Mouse (Mus musculus): ENCODE measurements around the gene Tex29.
"Not testable (repeated sequence)": the region's sequence is repeated elsewhere in the genome, so short reads cannot be mapped to it uniquely, and the experiment has no call there.

GRCm38 (mm10) chr8:11874227-11874626 lies 34.0 kb downstream of the Tex29 start:
- TF ChIP-seq CTCF, EP300 (IDR thresholded peaks at IDR 0.05; ENCODE audit: low read depth): not testable (repeated sequence)
